Mouse (Mus musculus) spleen, postnatal 10 days (tissue): ENCODE results near the gene A730061H03Rik.

Experiments
- DNase-seq, 2 experiments: peaks; one replicate each; pipeline ENCODE4 v3.0.0; 2021 to 2022; ENCODE audit warnings: low spot score in 2 of 2

A730061H03Rik gene

GRCm38 (mm10) chr14:55560202-55561073, at the start of gene A730061H03Rik:
TSS of gene A730061H03Rik (minus strand) at chr14:55560406.
- DNase-seq: peak; percentile 97 to 99

- no peak for DNase-seq
Observed at GRCm38 (mm10) chr14:55608339-55608738, 48.1 kb upstream of the A730061H03Rik start.

GRCm38 (mm10) chr14:55605743-55606459, 45.7 kb upstream of the A730061H03Rik start:
- DNase-seq: no peak

- no peak for DNase-seq
Observed at GRCm38 (mm10) chr14:55604823-55605222, 44.6 kb upstream of the A730061H03Rik start.

DNA sequence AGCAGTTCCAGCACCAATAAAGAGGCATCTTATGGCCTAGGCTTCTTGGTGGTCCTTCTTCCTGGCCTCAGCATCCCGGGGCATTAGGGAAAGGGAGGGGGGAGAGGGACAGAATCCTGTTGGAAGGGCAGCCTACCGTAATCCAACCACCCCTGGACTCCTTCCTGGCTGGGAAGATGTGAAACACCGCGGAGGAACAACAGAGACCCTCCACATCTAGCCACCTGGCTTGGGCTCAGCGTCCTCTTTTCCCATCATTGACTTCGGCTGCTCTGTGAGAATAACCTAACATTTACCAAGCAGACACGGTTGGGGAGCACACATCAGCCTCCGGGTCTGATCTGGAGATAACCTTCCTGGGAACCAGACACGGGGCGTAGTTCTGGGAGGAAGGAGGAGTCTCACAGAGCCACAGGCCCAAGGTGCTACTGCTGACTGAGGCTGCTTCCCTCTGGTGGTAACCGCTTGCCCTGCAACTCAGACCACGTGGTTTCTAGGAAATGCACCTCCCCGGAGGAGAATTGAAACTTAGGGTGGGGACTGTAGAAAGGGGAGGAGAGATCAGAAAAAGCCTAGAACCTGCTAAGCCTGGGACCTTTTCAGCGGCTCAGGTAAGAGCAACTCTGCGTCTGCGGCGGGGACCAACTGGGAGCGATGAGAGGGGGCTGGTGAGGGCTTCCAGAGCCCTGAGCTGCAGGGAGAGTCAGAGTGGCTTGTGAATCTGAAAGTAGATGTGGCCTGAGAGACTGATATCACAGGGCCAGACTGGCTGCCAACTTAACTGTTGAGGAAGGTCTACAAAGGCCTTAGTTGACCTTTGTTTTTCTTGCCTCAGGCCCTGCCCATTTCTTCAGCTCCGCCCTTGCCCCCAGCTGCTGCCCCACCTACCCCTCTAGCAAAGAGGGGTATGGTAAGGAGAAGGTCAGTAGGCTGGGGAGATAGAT, 43.7 kb upstream of the A730061H03Rik start:
- peak; percentile 90 to 93 for DNase-seq

- no peak for DNase-seq
Observed at GRCm38 (mm10) chr14:55603271-55603632, 43.0 kb upstream of the A730061H03Rik start, which contains the start of gene Irf9. TSS of gene Irf9 (plus strand) at chr14:55603571.

DNA sequence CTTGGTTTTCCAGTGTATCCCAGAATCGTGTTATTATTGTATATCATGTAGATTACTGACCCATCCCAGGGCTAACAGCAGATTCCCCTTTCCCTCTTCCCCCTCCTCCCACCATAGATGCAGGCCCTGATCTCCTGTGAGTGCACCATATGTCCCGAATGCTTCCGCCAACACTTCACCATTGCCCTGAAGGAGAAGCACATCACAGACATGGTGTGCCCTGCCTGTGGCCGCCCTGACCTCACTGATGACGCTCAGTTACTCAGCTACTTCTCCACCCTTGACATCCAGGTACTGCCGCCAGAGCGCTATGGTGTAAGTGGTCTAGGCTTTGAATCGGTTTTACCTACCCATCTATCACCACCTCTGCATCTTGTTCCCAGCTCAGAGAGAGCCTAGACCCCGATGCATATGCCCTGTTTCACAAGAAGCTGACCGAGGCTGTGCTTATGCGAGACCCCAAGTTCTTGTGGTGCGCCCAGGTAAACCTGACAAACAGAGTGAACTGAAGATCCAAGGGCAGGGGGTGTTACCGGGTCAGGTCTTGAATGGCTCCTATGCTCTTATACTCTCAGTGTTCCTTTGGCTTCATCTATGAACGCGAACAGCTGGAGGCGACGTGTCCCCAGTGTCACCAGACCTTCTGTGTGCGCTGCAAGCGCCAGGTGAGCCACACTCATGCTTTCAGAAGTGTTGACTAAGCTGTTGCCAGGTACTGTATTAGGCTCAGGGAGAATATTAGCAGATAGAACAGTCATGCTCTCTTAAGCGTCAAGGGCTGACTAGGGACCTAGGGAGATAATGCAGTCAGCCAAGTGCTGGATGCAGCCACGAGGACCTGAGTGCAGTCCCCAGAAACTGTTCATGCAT, 38.5 kb upstream of the A730061H03Rik start:
- no peak for DNase-seq

DNA sequence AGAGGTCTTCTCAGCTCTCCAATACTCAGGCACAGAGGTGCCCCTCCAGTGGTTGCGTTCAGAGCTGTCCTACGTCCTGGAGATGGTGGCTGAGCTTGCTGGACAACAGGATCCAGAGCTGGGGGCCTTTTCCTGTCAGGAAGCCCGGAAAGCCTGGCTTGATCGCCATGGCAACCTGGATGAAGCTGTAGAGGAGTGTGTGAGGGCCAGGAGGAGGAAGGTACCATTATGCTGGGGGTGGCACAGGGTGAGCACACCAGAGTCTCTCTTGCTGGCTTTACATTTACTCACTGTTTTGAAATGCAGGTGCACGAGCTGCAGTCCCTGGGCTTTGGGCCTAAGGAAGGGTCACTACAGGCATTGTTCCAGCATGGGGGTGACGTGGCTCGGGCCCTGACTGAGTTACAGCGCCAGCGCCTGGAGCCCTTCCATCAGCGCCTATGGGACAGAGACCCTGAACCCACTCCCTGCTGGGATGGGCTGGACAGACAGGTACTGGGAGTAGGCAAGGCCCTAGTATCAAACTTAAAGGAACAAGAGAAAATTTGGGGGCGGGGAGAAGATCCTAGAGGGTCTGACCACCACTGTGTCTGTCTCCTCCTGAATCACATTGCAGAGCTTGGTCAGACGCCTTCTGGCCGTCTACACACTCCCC, 36.0 kb upstream of the A730061H03Rik start:
- no peak for DNase-seq

- peak in 1 of 2 experiments; percentile 40 for DNase-seq
Observed at GRCm38 (mm10) chr14:55592226-55592625, 32.0 kb upstream of the A730061H03Rik start.

DNA sequence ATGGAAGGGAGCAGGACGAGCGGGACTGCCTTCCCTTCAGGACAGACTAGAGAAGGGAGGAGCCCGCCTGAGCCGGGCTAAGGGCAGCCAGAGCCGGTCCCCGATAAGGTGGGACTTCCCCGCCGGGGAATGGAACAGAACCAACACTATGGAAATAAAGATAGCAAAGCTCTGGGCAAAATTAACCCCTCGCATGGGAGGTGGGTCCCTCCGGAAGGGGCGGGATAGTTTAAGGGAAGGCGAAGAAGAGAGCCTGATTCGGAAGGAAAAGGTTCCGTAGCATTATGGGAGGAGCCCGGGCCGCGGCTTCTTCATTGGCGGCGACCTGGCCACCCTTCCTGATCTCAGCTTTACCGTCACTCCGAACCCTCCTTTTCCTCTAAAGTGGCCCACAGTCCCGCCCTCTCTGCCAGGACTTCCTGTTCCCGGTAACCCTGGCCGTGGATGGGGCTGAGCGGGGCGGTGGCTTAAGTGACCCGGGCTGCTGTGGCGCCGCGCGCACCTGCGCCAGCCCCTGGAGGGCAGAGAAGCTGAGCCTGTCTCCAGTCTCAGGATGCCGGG, 31.2 kb upstream of the A730061H03Rik start, which contains the start of gene Rnf31:
Rnf31 (plus strand) TSS at position 378 of the 561 bp plus-strand sequence.
- peak; percentile 88 to 91 for DNase-seq

GRCm38 (mm10) chr14:55590748-55591330, 30.6 kb upstream of the A730061H03Rik start, which contains the start of gene Psme2:
TSS of gene Psme2 (minus strand) at chr14:55591113.
- DNase-seq: peak in 1 of 2 experiments; percentile 84

DNA sequence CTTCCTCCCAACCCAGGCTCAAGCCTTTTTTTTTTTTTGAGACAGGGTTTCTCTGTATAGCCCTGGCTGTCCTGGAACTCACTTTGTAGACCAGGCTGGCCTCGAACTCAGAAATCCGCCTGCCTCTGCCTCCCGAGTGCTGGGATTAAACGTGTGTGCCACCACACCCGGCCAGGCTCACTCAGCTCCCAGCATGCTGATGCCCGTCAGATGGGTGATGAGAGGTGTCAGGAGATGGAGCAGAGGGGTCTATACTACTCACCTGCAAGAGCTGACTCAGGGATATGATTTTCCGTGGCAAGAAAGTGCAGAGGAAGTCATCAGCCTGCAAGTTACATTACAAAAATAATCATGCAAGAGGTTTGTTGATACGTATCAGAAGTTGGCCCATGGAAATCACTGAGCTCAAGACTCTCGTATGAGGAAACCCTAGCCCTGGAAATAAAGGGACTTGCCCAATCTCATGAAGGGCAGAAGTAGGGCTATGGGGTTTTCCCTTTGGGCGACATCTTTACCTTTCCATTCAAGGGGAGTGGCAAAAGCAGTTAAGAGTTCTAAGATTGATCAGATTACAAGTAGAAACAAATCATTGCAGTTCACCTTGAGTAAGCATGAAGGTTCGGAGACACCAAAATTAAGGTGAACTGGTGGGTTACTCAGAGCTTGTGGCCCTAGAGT, 29.7 kb upstream of the A730061H03Rik start:
- no peak for DNase-seq

- no peak for DNase-seq
Observed at GRCm38 (mm10) chr14:55589271-55589670, 29.1 kb upstream of the A730061H03Rik start.

- DNase-seq: no peak
Observed at GRCm38 (mm10) chr14:55586149-55586548, 25.9 kb upstream of the A730061H03Rik start.

DNA sequence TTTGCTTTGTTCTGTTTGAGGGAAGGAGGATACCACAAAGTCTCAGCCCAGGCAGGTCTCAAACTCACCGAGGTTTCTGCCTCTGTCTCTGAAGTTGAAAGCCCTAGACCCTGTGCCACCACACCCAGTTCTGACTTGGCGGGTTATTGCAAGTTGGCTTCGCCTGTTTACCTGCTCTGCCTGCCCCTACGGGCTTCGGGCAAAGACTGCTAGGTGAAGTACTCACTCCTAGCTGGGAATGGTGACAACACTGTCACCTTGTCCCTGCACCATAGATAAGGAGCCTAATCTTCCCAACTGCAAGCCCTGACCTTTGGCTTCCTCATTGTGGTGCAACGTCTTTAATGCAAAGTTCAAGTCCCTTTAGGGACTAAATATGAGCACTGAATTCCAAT, 25.4 kb upstream of the A730061H03Rik start:
- DNase-seq: peak; percentile 42 to 45

DNA sequence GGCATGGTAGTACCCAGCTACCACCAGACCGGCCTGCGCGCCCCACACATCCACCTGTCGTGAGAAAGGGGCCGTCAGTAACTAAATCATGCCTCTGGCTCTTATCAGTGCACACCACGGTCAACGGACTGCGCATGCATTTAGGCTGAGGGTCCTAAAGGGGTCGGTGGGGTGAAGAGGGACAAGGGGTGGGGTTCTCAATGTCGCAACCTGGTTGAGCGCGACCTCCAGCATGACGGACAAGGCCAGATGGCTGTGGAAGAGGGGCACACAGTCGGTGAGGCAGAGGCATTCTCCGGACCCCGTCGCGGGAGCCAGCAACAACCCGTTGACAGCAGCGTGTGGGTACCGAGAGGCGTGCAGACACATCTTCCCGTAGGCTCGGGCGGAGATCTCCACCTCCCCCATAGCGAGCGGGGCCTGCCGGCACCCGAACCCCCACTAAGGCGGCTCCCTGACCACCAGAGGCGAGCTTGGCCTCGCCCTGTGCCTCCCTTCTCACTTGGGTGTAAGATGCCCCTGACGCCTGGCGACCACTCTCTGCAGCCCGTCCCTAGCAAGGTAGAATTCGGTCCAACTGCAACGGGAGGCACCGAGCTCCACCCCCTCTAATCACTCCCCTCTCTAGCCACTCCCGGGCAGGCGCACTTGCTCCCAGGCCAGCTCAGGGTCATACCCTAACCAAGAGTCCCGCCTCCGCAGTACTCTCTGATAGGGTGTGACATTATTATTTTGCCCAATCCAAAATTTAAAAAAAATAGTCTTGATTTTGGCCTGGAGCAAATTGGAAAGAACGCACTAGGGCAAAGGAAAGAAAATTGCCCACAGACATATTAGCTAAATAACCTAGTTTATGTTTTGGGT, 24.7 kb upstream of the A730061H03Rik start, which contains the start of gene Emc9:
Emc9 (minus strand) TSS at position 601 of the 864 bp plus-strand sequence.
- DNase-seq: peak; percentile 77 to 86

DNA sequence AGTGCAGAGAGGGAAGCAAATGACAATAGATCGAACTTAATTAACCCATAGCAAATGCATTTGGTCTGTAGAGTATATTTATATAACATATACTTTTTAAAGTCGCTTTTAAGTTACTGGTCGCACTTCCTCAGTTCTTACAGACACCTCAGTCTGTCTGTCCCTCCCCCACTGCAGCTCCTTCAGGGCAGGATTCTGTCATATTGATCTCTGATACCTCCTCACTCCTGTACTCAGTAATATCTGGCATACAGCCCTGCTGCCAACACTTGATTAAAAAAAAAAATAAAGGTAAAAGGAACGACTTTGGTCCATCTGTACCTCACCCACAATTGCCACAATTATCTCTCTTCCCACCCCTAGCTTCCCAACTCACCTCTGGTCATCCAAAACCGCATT, 24.1 kb upstream of the A730061H03Rik start:
- no peak for DNase-seq
